Mouse (Mus musculus) heart, embryonic 12.5 days (tissue): ENCODE measurements around the gene Abca5. TPM values are rescaled to one million over a fixed set of nuclear protein-coding genes. Genes with fewer than 3 reads are reported as not detected.
A peak's percentile ranks its signal among the peaks of the same experiment; 100 is the strongest.

Experiments used
- ATAC-seq: fragments of 200-750 bp; cut with Nextera tagmentation; 2 replicates; pipeline ENCODE4 v1.8.0; 2017; ENCODE audit warnings: moderate TSS enrichment, moderate library complexity; ENCODE audit not compliant: insufficient number of reproducible peaks, low FRiP score
- H3K27ac ChIP-seq: fragments of 300-500 bp; sonication (generic); 2 replicates; pipeline ENCODE4 v1.5.1; 2016; ENCODE audit warnings: mild to moderate bottlenecking, moderate library complexity; ENCODE audit not compliant: poor library complexity, severe bottlenecking
- H3K27me3 ChIP-seq: fragments of 300-500 bp; sonication (generic); replicated peaks from 2 replicates; pipeline ENCODE4 v1.6.1; 2016; ENCODE audit warnings: mild to moderate bottlenecking, moderate library complexity
- H3K36me3 ChIP-seq: fragments of 300-500 bp; sonication (generic); 2 replicates; pipeline ENCODE4 v1.6.1; 2016; ENCODE audit warnings: mild to moderate bottlenecking, moderate library complexity
- H3K4me1 ChIP-seq: fragments of 300-500 bp; sonication (generic); replicated peaks from 2 replicates; pipeline ENCODE4 v1.6.1; 2016; ENCODE audit warnings: mild to moderate bottlenecking
- H3K4me2 ChIP-seq: fragments of 300-500 bp; sonication (generic); 2 replicates; pipeline ENCODE4 v1.6.1; 2016; ENCODE audit warnings: mild to moderate bottlenecking, moderate library complexity
- H3K4me3 ChIP-seq: fragments of 300-500 bp; sonication (generic); 2 replicates; pipeline ENCODE4 v1.5.1; 2016; ENCODE audit warnings: mild to moderate bottlenecking
- H3K9ac ChIP-seq: fragments of 300-500 bp; sonication (generic); 2 replicates; pipeline ENCODE4 v1.6.1; 2016; ENCODE audit warnings: mild to moderate bottlenecking, moderate library complexity
- H3K9me3 ChIP-seq: fragments of 300-500 bp; sonication (generic); replicated peaks from 2 replicates; pipeline ENCODE4 v1.6.1; 2016; ENCODE audit warnings: mild to moderate bottlenecking, moderate library complexity
- WGBS: fragments of 180-500 bp; shearing (Covaris S2); methylation state at CpG from one replicate; pipeline ENCODE4 v1.1.7; 2016; 5-methylcytosine and 5-hydroxymethylcytosine counted together
- polyA plus RNA-seq: library from polyadenylated mRNA; unstranded; fragments of >200 nt; fragmentation: Nextera tagmentation; extraction: Ambion mirVana; gene quantifications from 2 replicates; pipeline ENCODE4 v1.2.1, GENCODE M21; 2016

The Abca5 gene
- 2.6 TPM in 2 replicates for polyA plus RNA-seq

GRCm38 (mm10) chr11:110337289-110338245 is at the start of gene Abca5:
Gene Abca5 (minus strand): TSS chr11:110337716.
- Histone ChIP-seq H3K9me3 (no peaks in the 10 kb centered on the region), H3K36me3 (no peaks in the 10 kb centered on the region), H3K4me2 (peak within 1 kb of the TSS; percentile 94), H3K9ac (peak within 1 kb of the TSS; percentile 64), H3K4me1 (no peaks in the 10 kb centered on the region), H3K27me3 (peaks cover 5% of the 10 kb centered on the region), H3K27ac (no peak within 1 kb of the TSS), H3K4me3 (peak within 1 kb of the TSS; percentile 80)
- WGBS = under 1% methylated on average over 84 of the region's 95 CpGs
- ATAC-seq = peak; percentile 89

DNA sequence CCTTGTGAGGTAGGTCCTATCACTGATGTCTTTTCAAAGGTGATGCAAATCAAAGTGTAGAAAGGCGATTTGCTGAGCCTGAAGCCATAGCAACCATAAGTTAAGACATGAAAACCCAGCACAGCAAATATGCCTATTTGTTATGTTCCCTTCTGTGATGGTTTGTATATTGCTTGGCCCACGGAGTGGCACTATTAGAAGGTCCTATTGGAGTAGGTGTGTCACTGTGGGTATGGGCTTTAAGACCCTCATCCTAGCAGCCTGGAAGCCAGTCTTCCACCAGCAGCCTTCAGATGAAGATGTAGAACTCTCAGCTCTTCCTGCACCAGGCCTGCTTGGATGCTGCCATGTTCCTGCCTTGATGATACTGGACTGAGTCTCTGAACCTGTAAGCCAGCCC is 48.0 kb upstream of the Abca5 start:
- Histone ChIP-seq H3K9ac (no peak overlapping the region), H3K27ac (no peak overlapping the region), H3K36me3 (no peaks in the 10 kb centered on the region), H3K9me3 (no peaks in the 10 kb centered on the region), H3K4me3 (no peak overlapping the region), H3K27me3 (no peaks in the 10 kb centered on the region), H3K4me2 (no peak overlapping the region), H3K4me1 (no peaks in the 10 kb centered on the region)
- 77% methylated on average over 2 of the region's 2 CpGs for WGBS
- ATAC-seq = no peak

DNA sequence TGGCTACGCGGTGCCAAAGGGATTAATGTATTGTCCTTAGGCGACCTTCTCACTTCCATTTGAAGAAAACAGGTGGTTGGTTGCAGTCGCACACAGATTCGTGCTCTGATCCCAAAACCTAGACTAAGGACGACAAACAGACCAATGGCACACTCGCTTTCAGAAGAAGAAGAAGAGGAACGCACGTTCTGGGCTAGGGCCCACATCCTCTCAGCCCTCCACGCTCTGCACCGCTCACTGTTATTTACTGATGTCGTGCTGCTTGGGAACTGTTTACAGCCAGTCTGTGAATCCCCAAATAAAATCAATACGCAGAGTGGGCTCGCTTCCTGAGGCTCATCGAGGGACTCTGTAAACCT is 42.8 kb upstream of the Abca5 start:
- Histone ChIP-seq H3K9ac (no peak overlapping the region), H3K27me3 (no peaks in the 10 kb centered on the region), H3K27ac (no peak overlapping the region), H3K4me3 (peak overlapping the region; percentile 45), H3K36me3 (no peaks in the 10 kb centered on the region), H3K4me2 (peak overlapping the region; percentile 81), H3K4me1 (0 out of 2 replicates have a peak, but pooled peaks cover 5% of the 10 kb centered on the region), H3K9me3 (no peaks in the 10 kb centered on the region)
- WGBS = 31% methylated on average over 15 of the region's 15 CpGs
- ATAC-seq = no peak

DNA sequence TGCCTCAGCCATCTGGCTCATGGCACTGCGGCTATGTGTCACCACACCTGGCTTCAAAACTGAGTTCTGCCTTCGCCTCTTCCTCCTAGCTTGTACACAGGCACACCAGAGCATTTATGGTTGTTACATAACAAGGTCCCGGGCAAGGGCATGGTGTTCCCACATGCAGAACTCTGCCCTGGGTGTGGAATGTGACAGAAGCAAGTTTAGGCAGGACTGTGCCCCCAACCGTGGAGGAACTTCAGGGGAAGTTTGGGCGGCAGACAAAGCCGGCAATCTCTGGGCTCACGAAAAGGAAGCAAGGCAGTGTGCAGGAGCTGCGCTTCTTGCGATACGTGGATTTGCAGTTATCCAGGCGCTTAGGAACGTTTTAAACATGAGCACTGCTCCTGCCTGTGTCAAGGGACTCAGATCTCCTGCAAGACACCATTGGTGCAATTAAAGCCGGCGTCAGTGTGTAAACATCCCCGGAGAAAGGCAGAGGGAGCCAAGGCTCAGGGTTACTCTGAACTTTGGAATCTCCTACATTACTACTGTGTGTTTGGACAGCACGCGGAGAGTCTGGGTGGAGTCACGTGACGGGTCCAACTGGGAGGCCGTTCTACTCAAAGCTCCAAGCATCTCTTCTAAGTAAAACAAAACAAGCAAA is 42.3 kb upstream of the Abca5 start:
- 9% methylated on average over 20 of the region's 20 CpGs for WGBS
- Histone ChIP-seq H3K36me3 (no peaks in the 10 kb centered on the region), H3K27me3 (no peaks in the 10 kb centered on the region), H3K4me1 (0 out of 2 replicates have a peak, but pooled peaks cover 5% of the 10 kb centered on the region), H3K9me3 (no peaks in the 10 kb centered on the region), H3K4me3 (peak overlapping the region; percentile 45), H3K4me2 (peak overlapping the region; percentile 81), H3K9ac (peak overlapping the region; percentile 54), H3K27ac (no peak overlapping the region)
- peak; percentile 53; the same call in 1 of the 2 replicates for ATAC-seq

DNA sequence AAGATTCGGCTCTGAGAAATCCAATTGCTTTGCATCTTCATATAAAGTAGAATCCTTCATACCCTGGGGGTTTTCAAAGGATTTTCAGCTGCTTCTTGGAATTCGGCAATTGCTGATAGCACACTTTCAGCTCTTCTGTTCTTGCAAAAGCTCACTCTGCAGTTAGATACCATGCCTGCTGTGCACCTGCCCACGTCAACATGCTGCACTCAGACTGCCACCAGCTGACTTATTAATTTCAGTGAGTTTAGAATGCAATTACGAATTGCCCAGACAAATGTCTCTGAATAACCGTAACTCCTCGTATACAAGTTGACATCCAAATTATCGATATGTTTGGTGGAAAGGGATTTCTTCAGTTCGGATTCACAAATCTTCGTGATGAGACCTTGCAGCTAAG is 36.5 kb upstream of the Abca5 start:
- Histone ChIP-seq H3K4me3 (no peak overlapping the region), H3K9ac (no peak overlapping the region), H3K27ac (no peak overlapping the region), H3K9me3 (no peaks in the 10 kb centered on the region), H3K36me3 (no peaks in the 10 kb centered on the region), H3K27me3 (no peaks in the 10 kb centered on the region), H3K4me1 (no peaks in the 10 kb centered on the region), H3K4me2 (no peak overlapping the region)
- 82% methylated on average over 9 of the region's 9 CpGs for WGBS
- no peak for ATAC-seq

GRCm38 (mm10) chr11:110372266-110372954 is 34.9 kb upstream of the Abca5 start:
- Histone ChIP-seq H3K4me3 (no peak overlapping the region), H3K4me2 (no peak overlapping the region), H3K36me3 (no peaks in the 10 kb centered on the region), H3K27ac (no peak overlapping the region), H3K27me3 (no peaks in the 10 kb centered on the region), H3K9me3 (no peaks in the 10 kb centered on the region), H3K9ac (no peak overlapping the region), H3K4me1 (no peaks in the 10 kb centered on the region)
- 75% methylated on average over 15 of the region's 15 CpGs for WGBS
- ATAC-seq = no peak

DNA sequence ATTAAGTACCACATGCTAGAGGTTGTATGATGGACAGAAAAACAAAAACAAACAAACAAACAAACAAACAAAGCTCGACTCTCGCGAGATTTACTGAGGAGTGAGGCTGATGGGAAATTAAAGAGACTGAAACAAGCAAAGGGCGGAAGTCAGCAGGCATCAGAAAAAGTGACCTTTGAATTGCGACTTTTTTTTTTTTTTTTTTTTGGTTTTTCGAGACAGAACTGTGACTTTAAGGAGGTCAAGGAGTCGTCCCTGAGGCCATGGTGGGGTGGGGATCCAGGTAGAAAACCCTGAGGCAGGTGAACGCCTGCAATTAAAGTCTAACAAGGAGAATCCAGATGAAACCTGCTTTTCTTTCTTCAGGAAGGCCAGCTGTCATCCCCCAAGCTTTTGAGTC is 34.3 kb upstream of the Abca5 start:
- WGBS = 60% methylated on average over 8 of the region's 8 CpGs
- Histone ChIP-seq H3K4me1 (no peaks in the 10 kb centered on the region), H3K4me2 (no peak overlapping the region)

DNA sequence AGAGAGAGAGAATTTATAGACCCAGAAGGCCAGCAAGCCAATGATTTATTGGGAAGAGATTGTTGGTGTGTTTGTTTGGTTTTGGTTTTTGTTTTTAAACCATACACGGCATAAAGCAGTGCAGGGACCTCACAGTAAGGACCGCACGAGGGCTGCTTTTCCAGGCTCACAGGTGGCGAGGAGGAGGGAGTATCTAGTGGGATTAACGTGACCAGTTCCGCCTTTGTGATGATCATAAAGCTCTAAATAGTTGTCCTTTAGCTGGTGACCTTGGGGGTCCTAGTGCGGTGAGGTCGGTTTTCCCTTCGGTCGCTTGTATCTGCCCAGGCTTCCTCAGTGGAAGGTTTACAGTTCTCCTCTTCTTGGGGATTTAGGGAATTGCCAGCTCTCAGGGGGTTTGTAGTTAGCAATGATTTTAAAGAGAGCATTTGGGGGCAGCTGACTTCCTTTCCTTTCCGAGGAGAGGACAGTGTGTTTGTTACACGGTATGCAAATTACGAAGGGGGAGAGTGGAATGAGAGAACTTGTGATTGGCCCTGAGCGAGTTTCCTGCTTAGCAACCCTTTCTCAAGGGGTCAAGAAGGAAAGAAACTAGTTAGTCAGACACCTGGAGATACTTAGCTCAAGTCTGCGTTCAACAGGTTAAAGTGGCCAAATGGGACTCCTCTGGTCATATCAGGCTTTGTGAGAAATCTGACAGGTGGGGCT is 31.9 kb upstream of the Abca5 start:
- 17% methylated on average over 15 of the region's 15 CpGs for WGBS
- H3K4me1 ChIP-seq = no peaks in the 10 kb centered on the region
- H3K36me3 ChIP-seq = no peaks in the 10 kb centered on the region
- H3K4me3 ChIP-seq = peak overlapping the region; percentile 21
- H3K9ac ChIP-seq = no peak overlapping the region
- peak overlapping the region; percentile 51 for H3K4me2 ChIP-seq
- no peaks in the 10 kb centered on the region for H3K9me3 ChIP-seq
- no peak for ATAC-seq
- no peak overlapping the region for H3K27ac ChIP-seq
- no peaks in the 10 kb centered on the region for H3K27me3 ChIP-seq

More for the DNA sequence above, 34.3 kb upstream of the Abca5 start:
- Histone ChIP-seq H3K27ac (no peak overlapping the region), H3K36me3 (no peaks in the 10 kb centered on the region), H3K9me3 (no peaks in the 10 kb centered on the region), H3K27me3 (no peaks in the 10 kb centered on the region), H3K9ac (no peak overlapping the region), H3K4me3 (no peak overlapping the region)
- no peak for ATAC-seq

DNA sequence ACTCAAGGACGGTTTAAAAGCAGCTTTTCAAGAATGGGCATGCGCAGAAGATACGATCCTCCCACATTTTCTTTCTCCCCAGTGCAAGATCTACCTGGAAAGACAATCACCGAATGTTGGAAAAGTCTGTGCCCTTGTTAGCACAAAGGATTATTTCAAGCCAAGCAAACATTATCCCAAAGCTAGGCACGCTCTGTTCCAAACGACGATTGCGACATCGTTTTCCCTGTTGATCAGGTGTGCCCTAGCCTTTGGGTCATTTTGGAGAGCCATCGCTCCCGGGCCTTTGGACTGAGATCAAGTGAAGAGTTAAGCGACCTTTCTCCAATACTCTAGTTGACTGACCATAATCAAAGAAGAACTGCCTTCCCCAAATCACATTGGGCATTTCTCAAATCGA is 30.1 kb upstream of the Abca5 start:
- H3K9ac ChIP-seq = no peak overlapping the region
- ATAC-seq = no peak
- no peak overlapping the region for H3K4me3 ChIP-seq
- 86% methylated on average over 13 of the region's 13 CpGs for WGBS
- H3K27ac ChIP-seq = no peak overlapping the region
- H3K4me2 ChIP-seq = no peak overlapping the region
- no peaks in the 10 kb centered on the region for H3K27me3 ChIP-seq
- H3K36me3 ChIP-seq = no peaks in the 10 kb centered on the region
- no peaks in the 10 kb centered on the region for H3K9me3 ChIP-seq
- H3K4me1 ChIP-seq = no peaks in the 10 kb centered on the region

GRCm38 (mm10) chr11:110366902-110367301 is 29.4 kb upstream of the Abca5 start:
- Histone ChIP-seq H3K36me3 (no peaks in the 10 kb centered on the region), H3K9me3 (no peaks in the 10 kb centered on the region), H3K4me2 (no peak overlapping the region), H3K4me1 (no peaks in the 10 kb centered on the region), H3K27me3 (no peaks in the 10 kb centered on the region), H3K9ac (no peak overlapping the region), H3K4me3 (no peak overlapping the region), H3K27ac (no peak overlapping the region)
- no peak for ATAC-seq
- WGBS = 66% methylated on average over 3 of the region's 3 CpGs
